Mouse (Mus musculus) embryonic facial prominence, embryonic 14.5 days (tissue): ENCODE results near the gene Cdk14. TPM values are rescaled to one million over a fixed set of nuclear protein-coding genes. Genes with fewer than 3 reads are reported as not detected.

Experiments
- ATAC-seq: fragments of 200-750 bp; cut with Nextera tagmentation; 2 replicates; pipeline ENCODE4 v1.8.0; 2017; ENCODE audit warnings: low read depth, moderate number of reproducible peaks, moderate TSS enrichment
- DNase-seq: peaks from one replicate; pipeline ENCODE4 v3.0.0-alpha.2; 2015; ENCODE audit warnings: low spot score
- H3K27ac ChIP-seq: fragments of 300-500 bp; sonication (generic); replicated peaks from 2 replicates; pipeline ENCODE4 v1.5.1; 2014; ENCODE audit warnings: low read depth, mild to moderate bottlenecking, low read length, moderate library complexity
- H3K27me3 ChIP-seq: fragments of 300-500 bp; sonication (generic); replicated peaks from 2 replicates; pipeline ENCODE4 v1.6.1; 2014; ENCODE audit warnings: low read length; ENCODE audit not compliant: control insufficient read depth, insufficient read depth
- H3K36me3 ChIP-seq: fragments of 300-500 bp; sonication (generic); 2 replicates; pipeline ENCODE4 v1.6.1; 2014; ENCODE audit warnings: low read length, mixed read lengths; ENCODE audit not compliant: control insufficient read depth, insufficient read depth
- H3K4me1 ChIP-seq: fragments of 300-500 bp; sonication (generic); 2 replicates; pipeline ENCODE4 v1.6.1; 2014; ENCODE audit warnings: antibody characterized with exemption, low read length; ENCODE audit not compliant: control insufficient read depth, insufficient read depth
- H3K4me2 ChIP-seq: fragments of 300-500 bp; sonication (generic); 2 replicates; pipeline ENCODE4 v1.6.1; 2014; ENCODE audit warnings: low read depth, mild to moderate bottlenecking, low read length, moderate library complexity, mixed read lengths
- H3K4me3 ChIP-seq: fragments of 300-500 bp; sonication (generic); 2 replicates; pipeline ENCODE4 v1.5.1; 2014; ENCODE audit warnings: low read depth, mild to moderate bottlenecking, low read length
- H3K9ac ChIP-seq: fragments of 300-500 bp; sonication (generic); 2 replicates; pipeline ENCODE4 v1.6.1; 2014; ENCODE audit warnings: low read depth, mild to moderate bottlenecking, low read length, moderate library complexity, mixed read lengths
- H3K9me3 ChIP-seq: fragments of 300-500 bp; sonication (generic); 2 replicates; pipeline ENCODE4 v1.6.1; 2016; ENCODE audit warnings: low read length; ENCODE audit not compliant: control insufficient read depth
- WGBS: fragments of 180-500 bp; shearing (Covaris S2); extraction: QIAGEN DNeasy Blood & Tissue Kit; methylation state at CpG from one replicate; pipeline ENCODE4 v1.1.7; 2014; 5-methylcytosine and 5-hydroxymethylcytosine counted together
- polyA plus RNA-seq: library from polyadenylated mRNA; unstranded; fragments of >200 nt; fragmentation: Nextera tagmentation; extraction: Ambion mirVana; gene quantifications from 2 replicates; pipeline ENCODE4 v1.2.1, GENCODE M21; 2014

The Cdk14 gene
- polyA plus RNA-seq, 1 experiment from 2014 or later, result 33.8 TPM

GRCm38 (mm10) chr5:5254391-5254790, 165.7 kb downstream of the Cdk14 start:
- Histone ChIP-seq H3K4me3 (no peak overlapping the region), H3K36me3 (no peaks in the 10 kb centered on the region), H3K27me3 (no peaks in the 10 kb centered on the region), H3K9me3 (no peaks in the 10 kb centered on the region), H3K27ac (no peak overlapping the region), H3K4me2 (no peak overlapping the region), H3K9ac (no peak overlapping the region), H3K4me1 (no peaks in the 10 kb centered on the region)
- DNase-seq, result no peak
- 85% methylated on average over 6 of the region's 6 CpGs for WGBS
- no peak for ATAC-seq

- no peaks in the 10 kb centered on the region for H3K27me3 ChIP-seq
- no peak overlapping the region for H3K9ac ChIP-seq
- 87% methylated on average over 3 of the region's 3 CpGs for WGBS
- ATAC-seq (no peak), DNase-seq (no peak)
- H3K27ac ChIP-seq, result no peak overlapping the region
- H3K9me3 ChIP-seq, result no peaks in the 10 kb centered on the region
- no peaks in the 10 kb centered on the region for H3K4me1 ChIP-seq
- no peak overlapping the region for H3K4me2 ChIP-seq
- no peak overlapping the region for H3K4me3 ChIP-seq
- peaks cover under 1% of the 10 kb centered on the region; the same call in 1 of the 2 replicates for H3K36me3 ChIP-seq
These were observed 166.9 kb downstream of the Cdk14 start for GRCm38 (mm10) chr5:5253177-5253576.

- DNase-seq, result no peak
- WGBS, result 90% methylated on average over 6 of the region's 6 CpGs
- H3K27me3 ChIP-seq, result no peaks in the 10 kb centered on the region
- H3K4me3 ChIP-seq, result no peak overlapping the region
- H3K36me3 ChIP-seq, result peaks cover 5% of the 10 kb centered on the region; the same call in 1 of the 2 replicates
- no peak for ATAC-seq
- no peak overlapping the region for H3K4me2 ChIP-seq
- no peaks in the 10 kb centered on the region for H3K4me1 ChIP-seq
- no peaks in the 10 kb centered on the region for H3K9me3 ChIP-seq
- H3K9ac ChIP-seq, result no peak overlapping the region
- H3K27ac ChIP-seq, result no peak overlapping the region
These were observed 172.4 kb downstream of the Cdk14 start for GRCm38 (mm10) chr5:5247671-5248070.

GRCm38 (mm10) chr5:5246534-5247175, 173.5 kb downstream of the Cdk14 start:
- H3K4me3 ChIP-seq, result no peak overlapping the region
- no peaks in the 10 kb centered on the region for H3K9me3 ChIP-seq
- H3K27ac ChIP-seq, result no peak overlapping the region
- H3K4me1 ChIP-seq, result no peaks in the 10 kb centered on the region
- no peaks in the 10 kb centered on the region for H3K27me3 ChIP-seq
- peaks cover 5% of the 10 kb centered on the region; the same call in 1 of the 2 replicates for H3K36me3 ChIP-seq
- no peak for DNase-seq
- no peak overlapping the region for H3K9ac ChIP-seq
- ATAC-seq, result no peak
- H3K4me2 ChIP-seq, result no peak overlapping the region
- WGBS, result 82% methylated on average over 2 of the region's 2 CpGs

- Histone ChIP-seq H3K4me2 (no peak overlapping the region), H3K9ac (no peak overlapping the region), H3K9me3 (no peaks in the 10 kb centered on the region), H3K27ac (no peak overlapping the region), H3K4me1 (no peaks in the 10 kb centered on the region), H3K4me3 (no peak overlapping the region), H3K27me3 (no peaks in the 10 kb centered on the region), H3K36me3 (peaks cover 5% of the 10 kb centered on the region; the same call in 1 of the 2 replicates)
- ATAC-seq, result no peak
- 94% methylated on average over 7 of the region's 7 CpGs for WGBS
- DNase-seq, result no peak
These were observed 174.9 kb downstream of the Cdk14 start for GRCm38 (mm10) chr5:5245182-5245581.

GRCm38 (mm10) chr5:5243648-5244047, 176.5 kb downstream of the Cdk14 start:
- DNase-seq (no peak), ATAC-seq (no peak)
- no peaks in the 10 kb centered on the region for H3K9me3 ChIP-seq
- H3K4me2 ChIP-seq, result no peak overlapping the region
- H3K4me3 ChIP-seq, result no peak overlapping the region
- H3K4me1 ChIP-seq, result no peaks in the 10 kb centered on the region
- H3K36me3 ChIP-seq, result peaks cover 5% of the 10 kb centered on the region; the same call in 1 of the 2 replicates
- no peak overlapping the region for H3K9ac ChIP-seq
- no peak overlapping the region for H3K27ac ChIP-seq
- no peaks in the 10 kb centered on the region for H3K27me3 ChIP-seq

- H3K27ac ChIP-seq, result no peak overlapping the region
- no peak overlapping the region for H3K4me2 ChIP-seq
- no peak overlapping the region for H3K4me3 ChIP-seq
- H3K27me3 ChIP-seq, result no peaks in the 10 kb centered on the region
- DNase-seq (no peak), ATAC-seq (no peak)
- 91% methylated on average over 5 of the region's 5 CpGs for WGBS
- H3K9me3 ChIP-seq, result peaks cover 5% of the 10 kb centered on the region
- no peaks in the 10 kb centered on the region for H3K4me1 ChIP-seq
- H3K36me3 ChIP-seq, result no peaks in the 10 kb centered on the region
- H3K9ac ChIP-seq, result no peak overlapping the region
These were observed 177.4 kb downstream of the Cdk14 start for GRCm38 (mm10) chr5:5242704-5243103.

GRCm38 (mm10) chr5:5241088-5241487, 179.0 kb downstream of the Cdk14 start:
- Histone ChIP-seq H3K4me2 (no peak overlapping the region), H3K36me3 (peaks cover 7% of the 10 kb centered on the region; the same call in 1 of the 2 replicates), H3K9me3 (peaks cover 14% of the 10 kb centered on the region), H3K27me3 (no peaks in the 10 kb centered on the region), H3K27ac (no peak overlapping the region), H3K4me3 (no peak overlapping the region), H3K4me1 (no peaks in the 10 kb centered on the region), H3K9ac (no peak overlapping the region)
- no peak for DNase-seq
- 75% methylated on average over 6 of the region's 6 CpGs for WGBS
- ATAC-seq, result no peak

GRCm38 (mm10) chr5:5240121-5240520, 180.0 kb downstream of the Cdk14 start:
- ATAC-seq (no peak), DNase-seq (no peak)
- Histone ChIP-seq H3K4me1 (no peaks in the 10 kb centered on the region), H3K9me3 (peaks cover 14% of the 10 kb centered on the region), H3K36me3 (peaks cover 7% of the 10 kb centered on the region; the same call in 1 of the 2 replicates), H3K27me3 (no peaks in the 10 kb centered on the region), H3K4me2 (no peak overlapping the region), H3K27ac (no peak overlapping the region), H3K4me3 (no peak overlapping the region), H3K9ac (no peak overlapping the region)
- 93% methylated on average over 3 of the region's 3 CpGs for WGBS
